Mouse (Mus musculus): ENCODE data around the gene Cngb1. TPM values are rescaled to one million over a fixed set of nuclear protein-coding genes. Genes with fewer than 3 reads are reported as not detected.

Gene Cngb1
- polyA plus RNA-seq, 1 experiment, result 0.19 TPM

- TF ChIP-seq POLR2A (IDR thresholded peaks at IDR 0.05; ENCODE audit: insufficient read depth, low read length) (no peak), CTCF (IDR thresholded peaks at IDR 0.05; ENCODE audit: low read depth, low read length) (no peak), EP300 (IDR thresholded peaks at IDR 0.05; ENCODE audit: insufficient read depth, low read depth, low read length) (no peak)
- Histone ChIP-seq H3K36me3 (ENCODE audit: control insufficient read depth, insufficient read depth, low read length, poor library complexity, severe bottlenecking) (no peaks in the 10 kb centered on the region), H3K27me3 (ENCODE audit: control insufficient read depth, insufficient read depth, low read length, poor library complexity, severe bottlenecking) (no peaks in the 10 kb centered on the region), H3K4me1 (ENCODE audit: control insufficient read depth, insufficient read depth, low read length) (no peaks in the 10 kb centered on the region), H3K9ac (ENCODE audit: low read depth, poor library complexity, severe bottlenecking) (no peak overlapping the region), H3K9me3 (replicated peaks; ENCODE audit: control insufficient read depth, insufficient read depth, low read length, poor library complexity, severe bottlenecking) (no peaks in the 10 kb centered on the region), H3K4me3 (ENCODE audit: low read depth, low read length) (no peak overlapping the region), H3K27ac (ENCODE audit: insufficient read depth, low read length) (no peak overlapping the region)
Observed at GRCm38 (mm10) chr8:95195728-95196127, 110.7 kb downstream of the Cngb1 start.

- Histone ChIP-seq H3K9ac (ENCODE audit: low read depth, poor library complexity, severe bottlenecking) (no peak overlapping the region), H3K4me3 (ENCODE audit: low read depth, low read length) (no peak overlapping the region), H3K27me3 (ENCODE audit: control insufficient read depth, insufficient read depth, low read length, poor library complexity, severe bottlenecking) (no peaks in the 10 kb centered on the region), H3K4me1 (ENCODE audit: control insufficient read depth, insufficient read depth, low read length) (peaks cover 5% of the 10 kb centered on the region), H3K36me3 (ENCODE audit: control insufficient read depth, insufficient read depth, low read length, poor library complexity, severe bottlenecking) (no peaks in the 10 kb centered on the region), H3K9me3 (replicated peaks; ENCODE audit: control insufficient read depth, insufficient read depth, low read length, poor library complexity, severe bottlenecking) (no peaks in the 10 kb centered on the region), H3K27ac (ENCODE audit: insufficient read depth, low read length) (no peak overlapping the region)
- TF ChIP-seq CTCF (IDR thresholded peaks at IDR 0.05; ENCODE audit: low read depth, low read length) (no peak), EP300 (IDR thresholded peaks at IDR 0.05; ENCODE audit: insufficient read depth, low read depth, low read length) (no peak), POLR2A (IDR thresholded peaks at IDR 0.05; ENCODE audit: insufficient read depth, low read length) (no peak)
Observed at GRCm38 (mm10) chr8:95191497-95192175, 114.7 kb downstream of the Cngb1 start.

Other genes with a start within 250 kb of the Cngb1 start
- 15.9 and 16.1 TPM in 2 replicates for gene Katnb1, start 225.4 kb downstream of the Cngb1 start, polyA plus RNA-seq (2011; ENCODE audit: insufficient read depth, insufficient read length, low read depth, missing spikeins)
- 19.0 and 22.2 TPM in 2 replicates for gene Kifc3, start 103.8 kb downstream of the Cngb1 start, polyA plus RNA-seq (2011; ENCODE audit: insufficient read depth, insufficient read length, low read depth, missing spikeins)
- gene Tepp, start 4.0 kb upstream of the Cngb1 start, polyA plus RNA-seq (2011; ENCODE audit: insufficient read depth, insufficient read length, low read depth, missing spikeins), result not detected in 2 replicates
- 2.8 and 2.9 TPM in 2 replicates for gene Zfp319, start 25.4 kb upstream of the Cngb1 start, polyA plus RNA-seq (2011; ENCODE audit: insufficient read depth, insufficient read length, low read depth, missing spikeins)
- gene Usb1, start 25.7 kb upstream of the Cngb1 start, polyA plus RNA-seq (2011; ENCODE audit: insufficient read depth, insufficient read length, low read depth, missing spikeins), result 35.5 and 36.3 TPM in 2 replicates
- 8.0 and 11.0 TPM in 2 replicates for gene Mmp15, start 45.7 kb upstream of the Cngb1 start, polyA plus RNA-seq (2011; ENCODE audit: insufficient read depth, insufficient read length, low read depth, missing spikeins)
- 122 and 132 TPM in 2 replicates for gene Cfap20, start 128.3 kb upstream of the Cngb1 start, polyA plus RNA-seq (2011; ENCODE audit: insufficient read depth, insufficient read length, low read depth, missing spikeins)
- 210 and 236 TPM in 2 replicates for gene Csnk2a2, start 183.5 kb upstream of the Cngb1 start, polyA plus RNA-seq (2011; ENCODE audit: insufficient read depth, insufficient read length, low read depth, missing spikeins)
- gene Ccdc113, start 227.5 kb upstream of the Cngb1 start, polyA plus RNA-seq (2011; ENCODE audit: insufficient read depth, insufficient read length, low read depth, missing spikeins), result 0.52 and 1.9 TPM in 2 replicates

Measured in ES-Bruce4 (cell line).